ENCODE assay signal across 8 mouse cellular contexts in the genomic region with DNA sequence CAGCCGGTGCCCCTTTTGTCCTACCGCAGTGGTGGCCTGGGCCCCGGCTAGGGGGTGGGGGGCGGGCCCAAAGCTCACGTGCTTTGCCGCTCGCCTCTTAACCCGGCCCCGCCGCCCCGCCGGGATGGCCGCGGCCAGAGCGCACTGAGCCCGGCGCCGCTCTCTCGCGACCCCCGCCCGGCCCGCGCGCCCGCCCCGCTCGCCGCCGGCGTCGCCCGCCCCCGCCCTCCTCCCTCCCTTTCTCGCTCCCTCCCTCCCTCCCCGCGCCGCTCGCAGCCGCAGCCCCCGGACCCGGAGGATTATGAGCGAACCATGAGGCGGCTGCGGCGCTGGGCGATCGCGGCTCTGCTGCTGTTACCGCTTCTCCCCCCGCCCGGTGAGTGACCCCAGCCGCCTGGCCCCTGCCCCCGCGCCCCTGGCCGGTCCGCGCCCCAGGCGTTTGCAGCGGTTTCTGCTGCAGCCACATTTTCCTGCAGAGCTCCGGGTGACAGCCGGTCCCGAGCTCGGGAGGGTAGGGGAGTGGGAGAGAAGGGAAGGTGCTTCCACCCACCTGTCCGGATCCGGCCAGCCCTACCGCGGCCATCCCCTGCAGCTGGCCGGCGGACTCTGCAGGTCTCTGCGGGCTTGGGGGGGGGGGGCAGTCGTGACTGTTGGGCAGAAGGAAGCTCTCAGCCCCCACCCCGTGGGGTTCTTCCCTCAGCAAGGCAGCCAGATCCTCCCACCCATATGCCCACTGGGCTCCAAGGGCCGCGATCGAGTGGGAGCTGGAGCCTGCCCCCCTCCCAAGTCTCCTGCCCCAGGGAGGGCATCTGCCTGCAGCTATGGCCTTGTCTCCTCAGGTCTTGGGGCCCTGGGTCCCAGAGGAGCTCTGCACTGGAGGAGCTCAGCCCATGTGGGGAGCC. TPM values are rescaled to one million over a fixed set of nuclear protein-coding genes. Genes with fewer than 3 reads are reported as not detected.
DNase-seq lines count a peak whose midpoint lies in the region; ATAC-seq and TF ChIP-seq lines count a peak whose summit lies in the region.

A gene (plus strand): TSS at position 131 of the 902 bp plus-strand sequence.

- H3K4me2 ChIP-seq in lung, embryonic 15.5 days: peak within 1 kb of the TSS; percentile 100
- H3K4me2 ChIP-seq in forebrain, embryonic 16.5 days (ENCODE audit: low read length): peak within 1 kb of the TSS; percentile 88
- peak within 1 kb of the TSS; percentile 99 for H3K4me2 ChIP-seq in limb, embryonic 15.5 days
- peak within 1 kb of the TSS; percentile 99 for H3K4me2 ChIP-seq in stomach, postnatal 0 days (replicated peaks; ENCODE audit: low read depth)

- peaks cover 15% of the 10 kb centered on the region for H3K4me1 ChIP-seq in lung, embryonic 15.5 days
- H3K4me1 ChIP-seq in forebrain, embryonic 16.5 days (replicated peaks; ENCODE audit: control insufficient read depth, insufficient read depth, low read length): peaks cover 18% of the 10 kb centered on the region
- peaks cover 15% of the 10 kb centered on the region for H3K4me1 ChIP-seq in limb, embryonic 15.5 days
- no peaks in the 10 kb centered on the region for H3K4me1 ChIP-seq in stomach, postnatal 0 days (replicated peaks; ENCODE audit: control insufficient read depth, insufficient read depth)

- H3K36me3 ChIP-seq in lung, embryonic 15.5 days: no peaks in the 10 kb centered on the region
- H3K36me3 ChIP-seq in forebrain, embryonic 16.5 days (ENCODE audit: control insufficient read depth, insufficient read depth): no peaks in the 10 kb centered on the region
- H3K36me3 ChIP-seq in limb, embryonic 15.5 days: no peaks in the 10 kb centered on the region
- H3K36me3 ChIP-seq in stomach, postnatal 0 days (ENCODE audit: control insufficient read depth, insufficient read depth, low read length): no peaks in the 10 kb centered on the region

- H3K9me3 ChIP-seq in lung, embryonic 15.5 days: no peaks in the 10 kb centered on the region
- H3K9me3 ChIP-seq in forebrain, embryonic 16.5 days (ENCODE audit: control insufficient read depth, low read length): no peaks in the 10 kb centered on the region
- H3K9me3 ChIP-seq in limb, embryonic 15.5 days: no peaks in the 10 kb centered on the region
- no peaks in the 10 kb centered on the region for H3K9me3 ChIP-seq in stomach, postnatal 0 days (ENCODE audit: control insufficient read depth, low read length)

- TF ChIP-seq CTCF in stomach, postnatal 0 days (IDR thresholded peaks at IDR 0.05; ENCODE audit: low read depth): no peak

- peak within 1 kb of the TSS; percentile 56 for H3K4me3 ChIP-seq in lung, embryonic 15.5 days
- H3K4me3 ChIP-seq in forebrain, embryonic 16.5 days (replicated peaks; ENCODE audit: low read length): peak within 1 kb of the TSS; percentile 64
- peak within 1 kb of the TSS; percentile 56 for H3K4me3 ChIP-seq in limb, embryonic 15.5 days
- peak within 1 kb of the TSS; percentile 57 for H3K4me3 ChIP-seq in stomach, postnatal 0 days (ENCODE audit: low read depth, low read length)

- peak within 1 kb of the TSS; percentile 62 for H3K9ac ChIP-seq in lung, embryonic 15.5 days
- H3K9ac ChIP-seq in forebrain, embryonic 16.5 days (replicated peaks; ENCODE audit: low read depth, low read length): peak within 1 kb of the TSS; percentile 93
- H3K9ac ChIP-seq in limb, embryonic 15.5 days: peak within 1 kb of the TSS; percentile 61
- H3K9ac ChIP-seq in stomach, postnatal 0 days (ENCODE audit: low read length): peak within 1 kb of the TSS; percentile 59

- TF ChIP-seq EP300 in stomach, postnatal 0 days (optimal IDR thresholded peaks at IDR 0.05): no peak

- H3K27me3 ChIP-seq in lung, embryonic 15.5 days: peaks cover 31% of the 10 kb centered on the region
- no peaks in the 10 kb centered on the region for H3K27me3 ChIP-seq in forebrain, embryonic 16.5 days (replicated peaks; ENCODE audit: control insufficient read depth, insufficient read depth, low read length)
- peaks cover 42% of the 10 kb centered on the region for H3K27me3 ChIP-seq in limb, embryonic 15.5 days
- no peaks in the 10 kb centered on the region for H3K27me3 ChIP-seq in stomach, postnatal 0 days (ENCODE audit: control insufficient read depth, insufficient read depth, low read length)

- ATAC-seq in lung, embryonic 15.5 days (ENCODE audit: borderline replicate concordance, extremely low read depth, low FRiP score, low TSS enrichment): peak; percentile 9; the same call in 1 of the 2 replicates
- peak; percentile 59 for ATAC-seq in forebrain, embryonic 16.5 days
- no peak for ATAC-seq in limb, embryonic 15.5 days (ENCODE audit: insufficient number of reproducible peaks, low FRiP score, low TSS enrichment, low read depth)
- 0 out of 2 replicates have a peak, but pooled peaks have one; percentile 13 for ATAC-seq in stomach, postnatal 0 days (ENCODE audit: low FRiP score, low TSS enrichment)

- no peak within 1 kb of the TSS for H3K27ac ChIP-seq in lung, embryonic 15.5 days
- no peak within 1 kb of the TSS for H3K27ac ChIP-seq in forebrain, embryonic 16.5 days (ENCODE audit: low read length)
- no peak within 1 kb of the TSS for H3K27ac ChIP-seq in limb, embryonic 15.5 days
- no peak within 1 kb of the TSS for H3K27ac ChIP-seq in stomach, postnatal 0 days (replicated peaks)

- 1% methylated on average over 67 of the region's 76 CpGs for WGBS in lung, embryonic 15.5 days
- 0% methylated on average over 37 of the region's 76 CpGs for WGBS in forebrain, embryonic 16.5 days
- WGBS in limb, embryonic 15.5 days: under 1% methylated on average over 45 of the region's 76 CpGs
- under 1% methylated on average over 37 of the region's 76 CpGs for WGBS in stomach, postnatal 0 days

- peak; percentile 51 to 67 for DNase-seq in cerebellum, adult 18-20 months
- DNase-seq in cerebellum, adult 11 months: no peak
- DNase-seq in lung, postnatal 4 days: no peak
- no peak for DNase-seq in stomach, postnatal 0 days (ENCODE audit: low spot score)
- DNase-seq in ovary, adult 18-20 months (ENCODE audit: low spot score): no peak

RNA-seq across cellular contexts. Expression of the gene that starts here (rescaled TPM):
- polyA plus RNA-seq in lung, embryonic 15.5 days (2015; fragmentation: Nextera tagmentation; extraction: Ambion mirVana): 6.1 and 6.3 TPM in 2 replicates
- polyA plus RNA-seq in forebrain, embryonic 16.5 days (2015; fragmentation: Nextera tagmentation; extraction: Ambion mirVana): 21.4 and 33.7 TPM in 2 replicates
- 5.1 and 6.0 TPM in 2 replicates for polyA plus RNA-seq in limb, embryonic 15.5 days (2015; fragmentation: Nextera tagmentation; extraction: Ambion mirVana)
- 1.8 and 2.0 TPM in 2 replicates for polyA plus RNA-seq in stomach, postnatal 0 days (2015; fragmentation: Nextera tagmentation; extraction: Ambion mirVana)

Comparison
In these comparisons a context has a peak if more than half of its experiments do, and no peak if none do; other contexts are left out.
1. DNase-seq: peak in cerebellum, adult 18-20 months (2 of 2); none in cerebellum, adult 11 months (single experiment), lung, postnatal 4 days (0 of 2), stomach, postnatal 0 days (single experiment) and ovary, adult 18-20 months (single experiment).
2. Peak in every context shown above with its lines, with median percentiles within 50 percentile points of each other: H3K4me2 ChIP-seq, H3K4me3 ChIP-seq and H3K9ac ChIP-seq.